Mouse (Mus musculus) gastrocnemius, adult 18-20 months (tissue): ENCODE data around the gene Lrrc8d. TPM values are rescaled to one million over a fixed set of nuclear protein-coding genes. Genes with fewer than 3 reads are reported as not detected.

Experiments
- DNase-seq: peaks from one replicate; pipeline ENCODE4 v3.0.0; 2021; ENCODE audit warnings: low spot score
- total RNA-seq, 2 experiments: library from RNA; stranded (reverse); gene quantifications; 2 replicates each; pipeline ENCODE4 v1.2.3; 2021

Gene Lrrc8d
- total RNA-seq, 2 experiments from 2014 or later, result 3.3 to 5.0 TPM

DNA sequence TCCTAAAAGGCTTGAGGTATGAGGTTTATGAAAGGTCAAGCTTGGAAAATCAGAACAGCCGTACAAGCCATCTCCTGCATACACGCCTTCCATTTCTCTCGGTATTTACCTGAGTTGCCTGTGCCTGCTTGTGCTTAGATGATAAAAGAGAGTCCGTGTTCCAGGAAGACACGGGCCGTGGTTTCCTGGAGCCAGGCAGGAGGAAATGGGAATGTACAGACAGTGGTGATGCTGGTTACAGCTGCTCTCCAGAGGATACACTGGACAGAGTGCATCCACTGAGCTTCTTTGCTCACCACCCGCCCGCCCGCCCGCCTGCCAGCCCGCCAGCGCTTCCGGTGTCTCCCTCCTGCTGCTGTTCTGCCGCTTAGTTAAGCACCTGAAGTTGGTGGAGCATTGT, 116.3 kb downstream of the Lrrc8d start:
- DNase-seq, result no peak

DNA sequence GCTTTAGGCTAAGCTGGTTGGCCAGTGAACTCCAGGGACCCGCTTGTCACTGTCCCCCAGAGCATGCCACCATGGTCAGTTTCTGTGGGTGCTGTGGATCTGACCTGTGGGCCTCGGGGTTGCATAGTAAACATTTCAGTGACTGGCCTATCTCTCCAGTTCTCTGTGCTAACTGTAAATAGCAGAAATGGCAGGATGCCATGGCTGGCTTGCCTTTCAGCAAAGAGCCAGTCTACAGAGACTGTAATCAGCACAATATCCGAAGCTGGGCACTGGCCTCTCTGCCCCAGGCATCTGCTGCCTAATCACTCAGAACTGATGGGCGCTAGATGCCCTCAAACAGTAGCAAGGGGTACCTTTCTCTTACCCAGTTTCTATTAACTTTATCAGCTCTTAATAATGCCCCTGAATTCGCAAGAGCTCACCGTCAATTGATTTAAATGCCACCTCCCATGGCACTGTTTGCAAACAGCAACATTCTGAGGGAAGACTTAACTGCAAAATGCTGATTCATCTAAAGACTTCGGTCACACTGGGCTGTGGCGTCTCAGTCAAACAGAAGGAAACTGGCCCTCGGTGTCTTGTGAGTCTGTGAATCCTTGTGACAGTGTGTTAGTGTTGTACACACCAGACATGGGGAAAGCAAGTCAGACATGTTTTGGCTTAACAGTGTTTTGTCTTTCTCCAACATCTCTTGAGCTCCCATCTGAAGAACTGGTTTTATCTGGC, 117.6 kb downstream of the Lrrc8d start:
- DNase-seq, result peak; percentile 43

DNA sequence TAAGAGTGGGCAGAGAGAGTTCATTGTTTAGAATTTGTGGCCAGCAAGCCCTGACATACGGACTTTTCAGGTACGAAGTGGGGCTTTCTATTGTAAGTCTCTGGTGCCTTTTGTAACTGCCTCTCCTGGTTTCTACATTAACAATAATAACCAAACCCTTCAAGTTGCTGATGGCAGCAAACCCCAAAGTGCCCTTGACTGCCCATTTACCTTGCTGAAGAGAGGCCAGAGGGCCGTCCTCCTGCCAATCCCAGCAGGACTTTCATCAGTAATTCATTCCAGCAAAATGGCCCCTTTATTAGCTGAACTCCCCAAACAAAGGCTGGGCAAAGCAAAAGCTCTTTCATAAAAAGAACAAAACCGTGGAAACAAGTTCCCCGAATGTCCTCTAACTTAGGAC, 118.6 kb downstream of the Lrrc8d start:
- DNase-seq, result no peak

- DNase-seq, result no peak
Observed at GRCm38 (mm10) chr5:105821390-105821789, 121.6 kb downstream of the Lrrc8d start.

DNA sequence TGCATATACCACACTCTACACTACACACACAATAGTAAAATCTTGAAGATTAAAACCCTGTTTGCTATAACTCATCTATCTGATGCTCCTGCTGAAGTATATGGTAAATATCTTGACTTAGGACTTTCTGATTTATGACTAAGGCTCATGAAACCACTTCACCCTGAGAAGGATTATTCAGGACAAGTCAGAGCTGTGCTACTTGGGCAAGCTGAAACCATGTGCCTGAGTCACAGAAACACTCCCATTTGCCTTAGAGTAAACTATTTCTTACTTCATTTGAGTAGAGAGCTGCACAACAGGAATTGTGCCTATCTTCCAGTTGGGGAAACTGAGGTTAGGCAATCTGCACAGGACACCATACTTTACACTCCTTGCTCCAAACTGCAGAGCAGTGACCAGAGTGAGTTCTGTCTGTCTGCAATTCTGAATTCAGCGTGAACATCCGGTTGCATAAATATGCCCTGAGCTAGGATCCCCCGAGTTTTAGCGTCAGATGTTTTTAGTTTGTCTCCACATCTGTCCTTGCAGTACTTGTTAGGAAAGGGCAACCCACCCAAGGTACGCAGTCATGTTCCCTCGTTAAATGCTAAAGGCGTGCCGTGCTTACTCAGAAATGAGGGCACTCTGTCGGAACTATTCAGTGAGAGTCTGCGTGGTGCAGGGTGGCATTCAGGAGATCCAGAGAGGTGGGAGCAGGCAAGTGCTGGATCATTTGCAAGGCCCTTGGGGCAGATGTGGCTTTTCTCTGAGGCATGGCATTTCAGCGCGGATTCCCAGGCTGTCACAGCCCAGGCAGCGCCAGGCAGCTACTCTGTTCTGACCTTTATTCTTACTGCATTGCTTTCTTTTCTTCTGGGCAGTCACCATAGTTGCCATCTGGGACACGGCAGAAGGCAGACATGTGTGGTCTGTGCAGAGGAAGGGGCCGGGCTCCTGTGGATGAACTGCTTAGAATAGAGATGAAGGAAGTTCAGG, 123.0 kb downstream of the Lrrc8d start:
- no peak for DNase-seq

DNA sequence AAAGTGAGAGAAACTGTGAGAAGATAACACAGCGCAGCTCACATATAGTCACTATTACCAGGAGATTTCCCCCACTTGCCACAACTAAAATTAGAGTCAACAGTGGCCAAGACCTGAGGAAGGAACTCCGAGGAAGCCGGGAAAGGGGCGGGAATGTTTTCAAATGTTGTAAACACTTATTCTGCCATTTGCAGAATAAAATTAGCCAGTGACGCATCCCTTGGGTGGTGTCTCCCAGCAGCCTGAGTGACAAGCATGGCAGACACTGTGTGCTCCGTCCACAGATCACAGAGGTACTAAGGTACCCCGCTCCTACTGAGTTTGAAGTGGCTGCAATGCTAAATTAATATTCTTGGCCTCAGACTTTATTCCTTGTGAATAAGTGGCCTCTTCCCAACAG, 124.5 kb downstream of the Lrrc8d start:
- DNase-seq, result peak; percentile 36

- no peak for DNase-seq
Observed at GRCm38 (mm10) chr5:105824827-105825226, 125.1 kb downstream of the Lrrc8d start.

- no peak for DNase-seq
Observed at GRCm38 (mm10) chr5:105826916-105827510, 127.2 kb downstream of the Lrrc8d start.

DNA sequence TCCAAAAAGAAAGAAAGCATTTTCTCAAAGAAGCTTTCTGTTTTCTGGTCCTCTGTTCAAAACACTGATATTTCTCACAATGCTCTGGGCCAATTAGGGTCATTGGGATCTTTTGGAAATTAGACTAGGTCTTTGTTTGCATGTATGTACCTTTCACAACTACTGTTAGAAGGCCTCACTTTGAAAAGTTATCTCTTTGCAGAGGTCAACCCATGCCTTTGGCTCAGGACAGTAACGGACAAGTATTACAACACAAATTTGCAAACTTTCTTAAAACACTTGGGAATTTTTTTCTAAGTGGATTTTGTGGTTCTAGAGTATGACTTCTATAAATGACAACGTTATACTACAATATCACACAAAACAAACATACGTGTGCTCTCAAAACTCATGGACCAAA, 128.3 kb downstream of the Lrrc8d start:
- DNase-seq, result no peak

- no peak for DNase-seq
Observed at GRCm38 (mm10) chr5:105829008-105829586, 129.3 kb downstream of the Lrrc8d start.

- peak; percentile 74 for DNase-seq
Observed at GRCm38 (mm10) chr5:105832140-105832539, 132.4 kb downstream of the Lrrc8d start.

DNA sequence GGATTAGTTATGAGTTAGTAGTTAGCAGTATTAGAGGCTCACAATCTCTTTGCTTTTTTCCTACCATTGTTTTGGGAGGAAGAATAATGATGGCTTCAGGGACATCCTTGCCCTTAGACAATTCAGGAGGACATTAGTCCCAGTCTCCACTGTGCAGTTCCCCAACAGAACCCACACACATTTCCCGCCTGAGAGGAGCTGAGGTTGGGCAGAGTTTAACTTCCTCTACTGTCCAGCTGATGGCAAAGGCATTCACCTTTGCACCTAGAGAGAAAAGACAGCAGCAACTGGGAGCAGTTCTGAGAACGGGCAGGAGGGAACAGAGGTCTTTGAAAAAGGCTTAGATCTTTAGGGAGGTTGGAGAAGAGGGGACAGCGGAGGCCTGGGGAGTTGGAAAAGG, 134.2 kb downstream of the Lrrc8d start:
- DNase-seq, result no peak

GRCm38 (mm10) chr5:105836006-105836405, 136.2 kb downstream of the Lrrc8d start:
- peak; percentile 75 for DNase-seq

DNA sequence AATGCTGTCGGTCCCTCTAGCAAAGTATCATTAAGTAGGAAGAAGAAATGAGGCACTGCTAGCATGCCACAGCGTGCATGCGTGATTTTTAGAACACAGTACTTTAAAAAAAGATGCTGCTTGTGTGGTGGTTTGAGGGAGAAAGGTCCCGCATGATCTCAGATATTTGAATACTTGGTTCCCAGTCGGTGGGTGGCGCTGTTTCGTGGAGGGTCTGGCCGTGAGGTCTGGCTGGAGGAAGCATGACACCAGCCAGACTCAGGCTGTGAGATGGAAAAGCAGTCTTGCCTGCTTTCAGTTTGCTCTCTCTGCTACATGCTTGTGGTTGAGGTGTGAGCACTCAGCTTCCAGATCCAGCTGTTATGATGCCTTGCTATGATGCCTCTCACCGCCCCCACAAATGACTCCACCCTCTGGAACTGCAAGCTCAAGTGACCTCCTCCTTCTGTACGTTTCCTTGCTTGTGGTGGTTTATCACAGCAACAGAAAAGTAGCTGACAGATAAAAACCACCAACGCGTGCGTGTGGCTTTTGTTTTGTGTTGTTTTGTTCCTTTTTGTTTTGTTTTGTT, 140.1 kb downstream of the Lrrc8d start:
- DNase-seq, result no peak

DNA sequence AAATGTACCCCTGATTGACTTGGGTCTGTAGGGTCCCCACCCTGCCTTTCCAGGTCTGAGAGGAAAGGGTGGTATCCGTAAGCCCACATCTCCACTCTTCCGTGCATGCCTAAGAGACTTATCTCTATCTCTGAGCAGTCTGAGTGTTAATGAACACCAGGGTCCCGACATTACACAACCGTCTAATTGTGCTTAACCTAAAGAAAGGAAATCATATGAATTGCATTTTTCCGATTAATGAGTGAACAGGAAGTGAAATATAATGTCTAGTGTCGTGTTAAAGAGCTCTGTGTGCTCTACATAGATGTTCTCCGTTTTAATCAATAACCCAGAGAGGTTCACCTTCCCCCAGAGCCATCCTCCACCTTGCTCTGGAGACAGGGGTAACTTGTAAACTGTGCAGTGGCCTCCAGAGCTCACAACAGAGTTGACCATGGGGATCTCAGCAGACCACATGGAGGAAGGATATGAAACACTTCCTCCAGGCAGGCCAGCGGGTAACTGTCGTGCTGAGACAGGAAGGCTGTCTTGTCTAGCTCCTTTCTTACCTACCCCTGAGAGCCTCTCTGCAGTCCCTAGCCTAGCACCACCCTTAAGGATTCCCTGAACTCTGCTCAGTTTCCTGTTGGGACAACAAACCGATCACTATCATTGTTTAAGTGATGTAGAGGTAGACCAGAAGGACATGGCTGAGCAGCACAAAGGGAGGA, 144.4 kb downstream of the Lrrc8d start:
- no peak for DNase-seq

DNA sequence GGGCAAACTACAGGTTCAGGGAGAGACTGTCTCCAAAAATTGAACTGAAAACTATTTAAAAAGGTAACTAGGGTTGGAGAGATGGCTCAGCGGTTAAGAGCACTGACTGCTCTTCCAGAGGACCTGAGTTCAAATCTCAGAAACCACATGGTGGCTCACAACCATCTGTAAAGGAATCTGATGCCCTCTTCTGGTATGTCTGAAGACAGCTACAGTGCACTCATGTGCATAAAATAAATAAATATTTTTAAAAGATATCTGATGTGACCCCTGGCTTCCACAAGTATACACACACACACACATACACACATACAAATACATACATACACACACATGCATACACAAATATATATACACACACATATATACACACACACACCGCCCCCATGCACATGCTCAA, 145.3 kb downstream of the Lrrc8d start:
- DNase-seq, result no peak

GRCm38 (mm10) chr5:105847726-105848125, 148.0 kb downstream of the Lrrc8d start:
- DNase-seq, result no peak

DNA sequence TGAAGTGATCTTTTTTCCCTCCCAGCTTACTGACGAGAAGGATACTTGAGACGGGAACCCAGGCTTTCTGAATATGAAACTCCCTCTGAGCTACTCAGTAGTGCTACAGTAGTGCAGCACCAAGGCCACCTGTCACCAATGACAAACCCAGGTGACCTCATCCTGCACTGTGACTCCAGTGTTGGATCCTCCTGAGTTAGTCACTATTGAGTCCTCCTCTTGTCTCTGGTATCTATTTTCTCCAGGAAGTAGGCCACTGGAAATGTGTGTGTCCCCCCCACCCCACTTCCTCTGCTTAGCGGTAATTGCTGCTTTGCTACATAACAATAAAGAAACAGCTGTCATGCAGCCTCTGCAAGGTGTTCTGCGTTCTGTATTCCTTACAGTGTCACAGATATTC, 149.5 kb downstream of the Lrrc8d start:
- DNase-seq, result no peak

DNA sequence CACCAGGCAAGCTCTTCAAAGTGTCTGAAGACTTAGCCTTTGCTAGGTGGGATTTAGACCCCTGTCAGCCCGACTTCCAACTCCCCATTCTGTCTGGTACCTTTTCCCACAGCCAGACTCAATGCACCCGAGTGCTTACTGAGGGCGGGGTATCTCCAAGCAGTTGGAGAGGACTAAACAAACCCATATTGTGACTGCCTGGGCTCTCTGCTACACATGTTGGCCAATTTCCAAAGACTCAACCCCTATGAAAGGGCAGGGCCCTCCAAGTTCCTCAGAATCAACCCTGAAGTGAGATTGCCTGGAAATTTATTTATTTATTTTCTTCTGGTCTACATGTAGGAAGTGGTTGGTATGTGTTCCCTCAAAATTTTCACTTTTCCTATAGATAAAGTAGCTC, 149.9 kb downstream of the Lrrc8d start:
- no peak for DNase-seq

DNA sequence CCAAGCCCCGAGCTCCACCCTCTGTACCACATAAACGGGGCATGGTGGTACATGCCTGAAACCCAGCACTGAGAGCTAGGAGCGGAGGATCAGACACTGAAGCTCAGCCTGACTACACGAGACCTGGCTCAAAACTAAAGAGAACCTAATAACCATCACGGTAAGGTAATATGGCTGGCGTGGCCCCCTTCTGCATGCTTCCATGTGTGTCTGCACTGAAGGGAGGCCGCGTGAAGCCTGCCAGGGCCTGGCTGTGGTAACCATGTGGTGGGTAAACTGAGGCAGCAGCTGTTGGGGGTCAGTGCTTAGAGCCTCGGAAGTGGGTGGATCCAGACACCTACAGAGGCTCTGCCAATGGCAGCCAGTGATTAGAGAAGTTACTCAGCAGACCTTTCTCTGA, 153.5 kb downstream of the Lrrc8d start:
- DNase-seq, result no peak

- no peak for DNase-seq
Observed at GRCm38 (mm10) chr5:105857486-105857885, 157.7 kb downstream of the Lrrc8d start.
